17 mouse cellular contexts compared by ENCODE assay signal in the genomic region with DNA sequence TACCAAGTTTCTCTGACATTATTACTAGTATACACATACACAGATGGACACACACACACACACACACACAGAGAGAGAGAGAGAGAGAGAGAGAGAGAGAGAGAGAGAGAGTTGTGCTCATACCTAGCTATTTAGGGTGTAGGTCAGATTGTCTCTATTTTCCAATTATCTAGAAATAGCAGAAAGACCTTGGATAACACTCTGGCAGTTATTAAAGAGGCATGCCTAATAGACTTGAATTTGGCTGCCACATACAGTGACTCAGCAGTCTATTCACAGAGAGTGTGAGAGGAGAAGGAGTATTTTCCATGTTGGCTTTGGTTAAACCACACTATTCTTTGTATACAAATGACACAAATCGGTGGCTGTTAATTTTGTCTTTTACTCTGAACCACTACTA.
DNase-seq lines count a peak whose midpoint lies in the region; ATAC-seq lines count a peak whose summit lies in the region.
"Had no signal": no experiment of that assay in that cellular context is flagged by ENCODE, and none has a peak within 500 bp of the region (broad histone marks: within the 10 kb centered on the region; RNA-seq: fewer than 3 reads in every experiment).

No protein-coding gene starts in this region.

- H3K4me1 ChIP-seq in liver, embryonic 12.5 days = peaks cover 29% of the 10 kb centered on the region
- no peaks in the 10 kb centered on the region for H3K4me1 ChIP-seq in midbrain, embryonic 10.5 days
- H3K4me1 ChIP-seq: forebrain, embryonic 15.5 days; midbrain, embryonic 12.5 days; neural tube, embryonic 15.5 days; stomach, embryonic 15.5 days had no signal

- no peak overlapping the region for H3K9ac ChIP-seq in liver, embryonic 12.5 days
- H3K9ac ChIP-seq: forebrain, embryonic 15.5 days; midbrain, embryonic 12.5 days; neural tube, embryonic 15.5 days; stomach, embryonic 15.5 days had no signal

- ATAC-seq in liver, embryonic 12.5 days = peak; percentile 76
- ATAC-seq: forebrain, embryonic 15.5 days had no signal

- 62% methylated on average over 1 of the region's 1 CpGs for WGBS in liver, embryonic 12.5 days (ENCODE audit: insufficient replicate concordance)
- WGBS in midbrain, embryonic 10.5 days = 90% methylated on average over 1 of the region's 1 CpGs

- H3K36me3 ChIP-seq in liver, embryonic 12.5 days = no peaks in the 10 kb centered on the region
- H3K36me3 ChIP-seq in midbrain, embryonic 10.5 days = no peaks in the 10 kb centered on the region
- H3K36me3 ChIP-seq: forebrain, embryonic 15.5 days; midbrain, embryonic 12.5 days; neural tube, embryonic 15.5 days; stomach, embryonic 15.5 days had no signal

- H3K9me3 ChIP-seq in liver, embryonic 12.5 days (replicated peaks) = no peaks in the 10 kb centered on the region
- H3K9me3 ChIP-seq in midbrain, embryonic 10.5 days (replicated peaks) = no peaks in the 10 kb centered on the region
- H3K9me3 ChIP-seq: forebrain, embryonic 15.5 days; midbrain, embryonic 12.5 days; neural tube, embryonic 15.5 days; stomach, embryonic 15.5 days had no signal

- no peak overlapping the region for H3K4me3 ChIP-seq in liver, embryonic 12.5 days
- no peak overlapping the region for H3K4me3 ChIP-seq in midbrain, embryonic 10.5 days
- H3K4me3 ChIP-seq: forebrain, embryonic 15.5 days; midbrain, embryonic 12.5 days; neural tube, embryonic 15.5 days; stomach, embryonic 15.5 days had no signal

- DNase-seq in gastrocnemius, adult 18-20 months (ENCODE audit: low spot score) = peak; percentile 4
- no peak for DNase-seq in gastrocnemius, postnatal 4 days (ENCODE audit: low spot score in 2 of 2)
- DNase-seq in ovary, adult 18-20 months (ENCODE audit: low spot score) = peak; percentile 2
- DNase-seq in ovary, postnatal 14 days (ENCODE audit: low spot score) = no peak
- no peak for DNase-seq in left cerebral cortex, postnatal 14 days (ENCODE audit: low spot score in 2 of 2)
- DNase-seq in yolk sac, embryonic 10.5 days (ENCODE audit: low spot score) = no peak
- DNase-seq in midbrain, embryonic 10.5 days (ENCODE audit: low spot score) = no peak
- DNase-seq: cerebellum, adult 2 months; kidney, adult 8-10 months; layer of hippocampus, postnatal 36 days; lung, postnatal 10 days; spleen, adult 18-20 months had no signal

- intact Hi-C loops in left cerebral cortex, postnatal 14 days (cut with DNase I) = no loop called here

- no peak overlapping the region for H3K27ac ChIP-seq in liver, embryonic 12.5 days
- H3K27ac ChIP-seq in midbrain, embryonic 10.5 days (replicated peaks) = no peak overlapping the region
- H3K27ac ChIP-seq: forebrain, embryonic 15.5 days; midbrain, embryonic 12.5 days; neural tube, embryonic 15.5 days; stomach, embryonic 15.5 days had no signal

- no peaks in the 10 kb centered on the region for H3K27me3 ChIP-seq in liver, embryonic 12.5 days (replicated peaks)
- no peaks in the 10 kb centered on the region for H3K27me3 ChIP-seq in midbrain, embryonic 10.5 days (ENCODE audit: low read depth, poor library complexity, severe bottlenecking)
- H3K27me3 ChIP-seq: forebrain, embryonic 15.5 days; midbrain, embryonic 12.5 days; neural tube, embryonic 15.5 days; stomach, embryonic 15.5 days had no signal

- no peak overlapping the region for H3K4me2 ChIP-seq in liver, embryonic 12.5 days
- H3K4me2 ChIP-seq: forebrain, embryonic 15.5 days; midbrain, embryonic 12.5 days; neural tube, embryonic 15.5 days; stomach, embryonic 15.5 days had no signal

Comparison
In these comparisons a context has a peak if more than half of its experiments do, and no peak if none do; other contexts are left out.
1. DNase-seq: peak in gastrocnemius, adult 18-20 months (single experiment) and ovary, adult 18-20 months (single experiment); none in gastrocnemius, postnatal 4 days (0 of 2), ovary, postnatal 14 days (single experiment), left cerebral cortex, postnatal 14 days (0 of 2), yolk sac, embryonic 10.5 days (single experiment) and midbrain, embryonic 10.5 days (single experiment).